Mouse (Mus musculus): Measurements from ENCODE around the gene Ubl3. TPM values are rescaled to one million over a fixed set of nuclear protein-coding genes. Genes with fewer than 3 reads are reported as not detected.

Gene Ubl3
- polyA plus RNA-seq, 1 experiment from 2014 or later: 71.8 TPM

- H3K4me1 ChIP-seq (replicated peaks): peaks cover 24% of the 10 kb centered on the region
- H3K36me3 ChIP-seq: no peaks in the 10 kb centered on the region
- no peak overlapping the region for H3K27ac ChIP-seq
- 92% methylated on average over 2 of the region's 2 CpGs for WGBS
- H3K27me3 ChIP-seq (ENCODE audit: insufficient read depth, poor library complexity, severe bottlenecking): no peaks in the 10 kb centered on the region
- no peak overlapping the region for H3K4me3 ChIP-seq
- 0 out of 2 replicates have a peak, but pooled peaks cover 5% of the 10 kb centered on the region for H3K9me3 ChIP-seq
- no peak for DNase-seq (ENCODE audit: low spot score)
These were observed 26.6 kb upstream of the Ubl3 start for GRCm38 (mm10) chr5:148579156-148579555.

- Histone ChIP-seq H3K4me1 (replicated peaks) (peaks cover 24% of the 10 kb centered on the region), H3K27ac (no peak overlapping the region), H3K9me3 (0 out of 2 replicates have a peak, but pooled peaks cover 3% of the 10 kb centered on the region), H3K36me3 (no peaks in the 10 kb centered on the region), H3K27me3 (ENCODE audit: insufficient read depth, poor library complexity, severe bottlenecking) (no peaks in the 10 kb centered on the region), H3K4me3 (no peak overlapping the region)
- WGBS: 62% methylated on average over 8 of the region's 8 CpGs
- no peak for DNase-seq (ENCODE audit: low spot score)
These were observed 25.8 kb upstream of the Ubl3 start for GRCm38 (mm10) chr5:148578353-148578752.

GRCm38 (mm10) chr5:148577278-148577677 is 24.7 kb upstream of the Ubl3 start:
- 87% methylated on average over 9 of the region's 9 CpGs for WGBS
- Histone ChIP-seq H3K27me3 (ENCODE audit: insufficient read depth, poor library complexity, severe bottlenecking) (no peaks in the 10 kb centered on the region), H3K4me3 (no peak overlapping the region), H3K27ac (no peak overlapping the region), H3K4me1 (replicated peaks) (peaks cover 24% of the 10 kb centered on the region), H3K36me3 (no peaks in the 10 kb centered on the region), H3K9me3 (0 out of 2 replicates have a peak, but pooled peaks cover 3% of the 10 kb centered on the region)
- no peak for DNase-seq (ENCODE audit: low spot score)

- Histone ChIP-seq H3K4me1 (replicated peaks) (peaks cover 19% of the 10 kb centered on the region), H3K4me3 (no peak overlapping the region), H3K27ac (no peak overlapping the region), H3K36me3 (no peaks in the 10 kb centered on the region), H3K9me3 (0 out of 2 replicates have a peak, but pooled peaks cover 3% of the 10 kb centered on the region), H3K27me3 (ENCODE audit: insufficient read depth, poor library complexity, severe bottlenecking) (no peaks in the 10 kb centered on the region)
- WGBS: 58% methylated on average over 5 of the region's 5 CpGs
- no peak for DNase-seq (ENCODE audit: low spot score)
These were observed 22.6 kb upstream of the Ubl3 start for GRCm38 (mm10) chr5:148575163-148575562.

GRCm38 (mm10) chr5:148572676-148573075 is 20.1 kb upstream of the Ubl3 start:
- H3K27ac ChIP-seq: no peak overlapping the region
- H3K9me3 ChIP-seq: no peaks in the 10 kb centered on the region
- no peaks in the 10 kb centered on the region for H3K36me3 ChIP-seq
- DNase-seq (ENCODE audit: low spot score): no peak
- peaks cover 19% of the 10 kb centered on the region for H3K4me1 ChIP-seq (replicated peaks)
- no peaks in the 10 kb centered on the region for H3K27me3 ChIP-seq (ENCODE audit: insufficient read depth, poor library complexity, severe bottlenecking)
- no peak overlapping the region for H3K4me3 ChIP-seq
- WGBS: 87% methylated on average over 5 of the region's 5 CpGs

GRCm38 (mm10) chr5:148570571-148571304 is 18.1 kb upstream of the Ubl3 start:
- no peaks in the 10 kb centered on the region for H3K9me3 ChIP-seq
- H3K4me1 ChIP-seq (replicated peaks): peaks cover 19% of the 10 kb centered on the region
- WGBS: 86% methylated on average over 14 of the region's 14 CpGs
- DNase-seq (ENCODE audit: low spot score): no peak
- no peaks in the 10 kb centered on the region for H3K36me3 ChIP-seq
- H3K4me3 ChIP-seq: no peak overlapping the region
- H3K27ac ChIP-seq: no peak overlapping the region
- no peaks in the 10 kb centered on the region for H3K27me3 ChIP-seq (ENCODE audit: insufficient read depth, poor library complexity, severe bottlenecking)

- no peak for DNase-seq (ENCODE audit: low spot score)
- Histone ChIP-seq H3K4me1 (replicated peaks) (peaks cover 9% of the 10 kb centered on the region), H3K27me3 (ENCODE audit: insufficient read depth, poor library complexity, severe bottlenecking) (no peaks in the 10 kb centered on the region), H3K36me3 (no peaks in the 10 kb centered on the region), H3K4me3 (no peak overlapping the region), H3K9me3 (no peaks in the 10 kb centered on the region), H3K27ac (no peak overlapping the region)
- WGBS: 82% methylated on average over 13 of the region's 13 CpGs
These were observed 16.9 kb upstream of the Ubl3 start for GRCm38 (mm10) chr5:148569444-148569843.

- peak; percentile 14 for DNase-seq (ENCODE audit: low spot score)
- WGBS: 18% methylated on average over 6 of the region's 6 CpGs
- H3K36me3 ChIP-seq: no peaks in the 10 kb centered on the region
- no peak overlapping the region for H3K4me3 ChIP-seq
- H3K9me3 ChIP-seq: no peaks in the 10 kb centered on the region
- H3K27ac ChIP-seq: peak overlapping the region; percentile 62; the same call in 1 of the 2 replicates
- no peaks in the 10 kb centered on the region for H3K27me3 ChIP-seq (ENCODE audit: insufficient read depth, poor library complexity, severe bottlenecking)
- peaks cover 6% of the 10 kb centered on the region for H3K4me1 ChIP-seq (replicated peaks)
These were observed 13.0 kb upstream of the Ubl3 start for GRCm38 (mm10) chr5:148565636-148566035.

- H3K9me3 ChIP-seq: no peaks in the 10 kb centered on the region
These were observed 11.5 kb upstream of the Ubl3 start for GRCm38 (mm10) chr5:148564073-148564472.

GRCm38 (mm10) chr5:148563281-148563680 is 10.7 kb upstream of the Ubl3 start:
- Histone ChIP-seq H3K9me3 (no peaks in the 10 kb centered on the region), H3K36me3 (no peaks in the 10 kb centered on the region), H3K27me3 (ENCODE audit: insufficient read depth, poor library complexity, severe bottlenecking) (no peaks in the 10 kb centered on the region), H3K27ac (no peak overlapping the region), H3K4me3 (no peak overlapping the region), H3K4me1 (replicated peaks) (peaks cover 6% of the 10 kb centered on the region)
- DNase-seq (ENCODE audit: low spot score): no peak
- WGBS: 81% methylated on average over 4 of the region's 4 CpGs

More at GRCm38 (mm10) chr5:148564073-148564472, 11.5 kb upstream of the Ubl3 start:
- no peak for DNase-seq (ENCODE audit: low spot score)
- Histone ChIP-seq H3K27ac (no peak overlapping the region), H3K27me3 (ENCODE audit: insufficient read depth, poor library complexity, severe bottlenecking) (no peaks in the 10 kb centered on the region), H3K4me1 (replicated peaks) (peaks cover 6% of the 10 kb centered on the region), H3K4me3 (no peak overlapping the region), H3K36me3 (no peaks in the 10 kb centered on the region)
- 88% methylated on average over 3 of the region's 3 CpGs for WGBS

- Histone ChIP-seq H3K36me3 (no peaks in the 10 kb centered on the region), H3K27me3 (ENCODE audit: insufficient read depth, poor library complexity, severe bottlenecking) (no peaks in the 10 kb centered on the region), H3K27ac (no peak overlapping the region), H3K9me3 (no peaks in the 10 kb centered on the region), H3K4me3 (no peak overlapping the region), H3K4me1 (replicated peaks) (peaks cover 6% of the 10 kb centered on the region)
- DNase-seq (ENCODE audit: low spot score): no peak
- 93% methylated on average over 8 of the region's 8 CpGs for WGBS
These were observed 9.6 kb upstream of the Ubl3 start for GRCm38 (mm10) chr5:148562235-148562634.

- DNase-seq (ENCODE audit: low spot score): no peak
- H3K27me3 ChIP-seq (ENCODE audit: insufficient read depth, poor library complexity, severe bottlenecking): peaks cover 2% of the 10 kb centered on the region; the same call in 1 of the 2 replicates
- H3K36me3 ChIP-seq: no peaks in the 10 kb centered on the region
- H3K27ac ChIP-seq: no peak overlapping the region
- 75% methylated on average over 15 of the region's 15 CpGs for WGBS
- H3K4me1 ChIP-seq (replicated peaks): peaks cover 8% of the 10 kb centered on the region
- no peaks in the 10 kb centered on the region for H3K9me3 ChIP-seq
- H3K4me3 ChIP-seq: no peak overlapping the region
These were observed 6.8 kb upstream of the Ubl3 start for GRCm38 (mm10) chr5:148559261-148559958.

GRCm38 (mm10) chr5:148558472-148558871 is 5.9 kb upstream of the Ubl3 start:
- H3K4me1 ChIP-seq (replicated peaks): peaks cover 17% of the 10 kb centered on the region
- no peaks in the 10 kb centered on the region for H3K36me3 ChIP-seq
- H3K27ac ChIP-seq: no peak overlapping the region
- no peak for DNase-seq (ENCODE audit: low spot score)
- no peaks in the 10 kb centered on the region for H3K9me3 ChIP-seq
- H3K27me3 ChIP-seq (ENCODE audit: insufficient read depth, poor library complexity, severe bottlenecking): peaks cover 12% of the 10 kb centered on the region
- H3K4me3 ChIP-seq: no peak overlapping the region
- 94% methylated on average over 6 of the region's 6 CpGs for WGBS
